Mouse (Mus musculus): ENCODE measurements around the gene G430095P16Rik.

G430095P16Rik gene

DNA sequence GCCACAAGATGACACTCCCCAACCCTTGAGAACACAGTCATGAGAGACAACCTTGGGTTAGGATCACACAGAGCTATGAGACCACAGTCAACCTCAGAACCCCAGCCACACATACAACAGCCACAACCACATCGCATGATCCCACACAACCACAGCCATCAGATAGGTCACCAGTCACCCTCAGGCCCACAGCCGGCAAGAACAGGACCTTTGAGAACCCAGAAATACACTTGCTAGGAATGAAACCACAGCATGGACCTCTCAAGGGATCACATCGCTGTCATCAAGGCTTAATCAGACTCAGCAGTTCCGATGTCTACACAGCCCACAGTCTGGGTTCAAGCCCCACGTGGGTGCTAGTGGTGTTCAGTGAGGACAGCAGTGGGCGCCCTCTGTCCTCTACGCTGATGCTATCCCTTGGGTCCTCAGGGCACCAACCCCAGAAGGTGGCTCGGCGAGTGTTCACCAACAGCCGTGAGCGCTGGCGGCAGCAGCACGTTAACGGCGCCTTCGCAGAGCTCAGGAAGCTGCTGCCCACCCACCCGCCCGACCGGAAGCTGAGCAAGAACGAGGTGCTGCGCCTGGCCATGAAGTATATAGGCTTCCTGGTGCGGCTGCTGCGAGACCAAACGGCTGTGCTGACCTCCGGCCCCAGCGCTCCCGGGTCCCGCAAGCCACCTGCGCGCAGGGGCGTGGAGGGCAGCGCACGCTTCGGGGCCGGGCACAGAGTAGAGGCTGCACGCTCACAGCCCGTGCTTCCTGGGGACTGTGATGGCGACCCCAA lies 19.1 kb upstream of the G430095P16Rik start:
- DNase-seq: peak; percentile 15

DNA sequence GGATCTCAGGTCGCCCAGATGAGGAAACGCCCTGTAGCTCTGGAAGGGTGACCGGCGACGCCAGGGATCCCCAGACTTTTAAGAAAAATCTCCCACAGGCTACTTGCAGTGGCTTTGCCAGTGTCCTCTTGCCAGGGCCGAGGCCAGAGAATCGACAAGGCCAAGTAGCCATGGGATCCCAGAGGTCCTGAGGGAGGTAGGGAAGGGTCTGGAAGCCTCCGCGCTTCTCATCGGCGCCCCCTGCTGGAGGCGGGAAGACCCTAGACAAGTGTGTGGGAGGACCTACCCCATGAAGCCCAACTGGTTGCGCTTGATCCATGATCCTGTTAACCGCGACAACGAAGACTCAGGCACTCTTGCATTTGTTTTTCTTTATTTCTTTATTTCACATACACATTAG lies 18.5 kb upstream of the G430095P16Rik start:
- DNase-seq: peak; percentile 65

DNA sequence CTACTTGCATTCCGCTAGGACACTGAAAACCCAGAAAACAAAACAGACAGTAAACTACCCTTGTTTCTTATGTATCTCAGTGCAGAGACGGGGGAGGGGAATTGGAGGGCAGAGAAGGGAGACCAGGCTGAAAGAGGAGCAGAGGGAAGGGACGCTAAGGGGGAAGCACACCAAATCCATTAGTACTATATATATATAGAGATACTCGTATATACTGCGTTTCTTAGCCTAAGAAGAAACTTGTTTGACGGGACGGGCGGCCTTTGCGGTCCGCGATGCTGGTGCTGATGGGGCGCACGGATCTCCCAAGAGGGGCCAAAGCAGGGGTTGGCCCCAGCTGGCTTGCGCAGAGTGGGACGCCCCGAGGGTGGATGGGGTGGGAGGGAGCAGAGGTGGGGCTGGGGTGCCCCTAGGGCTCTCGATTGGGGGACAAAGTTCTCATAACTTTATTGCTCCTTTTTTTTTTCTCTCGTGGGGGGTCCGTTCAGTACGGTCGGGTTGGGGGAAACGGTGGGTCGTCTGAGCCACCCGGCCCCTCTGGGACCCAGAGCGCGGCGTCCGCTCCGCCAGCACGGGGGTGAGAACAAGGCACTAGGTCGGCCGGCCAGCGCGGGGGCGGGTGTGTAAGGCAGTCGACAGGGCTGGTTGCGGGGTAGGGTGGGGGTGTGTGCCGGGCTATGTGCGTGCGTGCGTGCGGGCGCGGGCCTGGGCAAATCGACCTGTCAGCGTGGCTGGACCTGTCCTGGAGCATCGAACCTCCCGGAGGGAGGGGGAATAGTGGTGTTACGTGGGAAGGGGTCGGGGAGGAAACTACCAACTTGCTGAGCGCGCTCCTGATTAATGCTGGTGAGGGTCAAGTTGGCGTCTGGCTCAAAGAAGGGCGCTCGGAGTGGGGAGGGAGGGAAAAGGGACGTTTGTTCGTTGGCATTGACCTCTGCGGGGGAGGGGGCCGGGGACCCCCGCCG lies 17.7 kb upstream of the G430095P16Rik start:
- peak; percentile 52 for DNase-seq

DNA sequence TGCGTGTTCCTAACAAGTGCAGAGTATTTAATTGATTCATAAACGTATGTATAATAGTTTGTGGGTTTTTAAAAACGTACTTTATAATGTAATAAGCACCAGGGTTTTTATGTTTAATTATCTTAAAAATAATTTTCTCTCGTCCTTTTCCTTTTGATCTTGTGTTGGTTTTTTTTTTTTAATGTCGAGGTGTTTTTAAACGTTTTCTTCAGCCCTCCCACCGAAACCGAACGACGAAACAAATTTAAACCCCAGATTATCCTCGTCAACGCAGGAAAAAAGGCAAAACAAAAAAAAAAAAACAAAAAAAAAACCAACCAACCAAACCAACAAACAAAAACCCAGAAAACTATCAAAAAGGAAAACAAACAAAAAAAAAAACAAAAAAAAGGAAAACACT lies 16.8 kb upstream of the G430095P16Rik start:
- DNase-seq: no peak

DNA sequence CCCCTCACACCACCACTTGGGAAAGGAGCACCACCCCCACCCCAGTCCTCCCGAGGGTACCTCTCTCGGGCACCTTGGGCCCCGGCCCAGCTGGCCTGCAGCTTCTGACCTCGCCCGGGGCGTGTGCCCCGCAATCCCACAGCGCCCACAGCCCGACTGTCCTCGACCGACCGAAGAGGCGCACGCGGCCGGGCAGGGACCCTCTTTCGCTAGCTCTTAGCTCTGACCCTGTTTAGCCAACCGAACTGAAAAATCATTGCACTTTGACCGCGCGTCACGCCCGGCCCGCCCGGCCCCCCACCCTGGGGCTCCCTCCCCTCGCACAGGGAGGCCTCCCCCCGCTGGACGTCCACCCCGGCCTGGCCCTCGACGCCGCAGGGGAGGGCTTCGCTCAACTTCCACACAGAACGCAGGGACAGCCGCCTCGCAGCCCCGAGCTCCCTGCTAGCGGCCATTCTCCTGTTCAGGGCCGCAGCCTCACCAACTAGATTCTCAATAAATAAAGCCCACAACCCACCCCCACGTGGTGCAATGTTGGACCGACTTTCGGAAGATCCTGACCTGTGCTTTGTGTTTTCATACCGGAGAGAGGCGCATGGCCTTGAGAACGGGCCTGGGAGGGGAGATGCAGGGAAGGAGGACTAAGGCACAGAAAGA lies 16.1 kb upstream of the G430095P16Rik start:
- peak; percentile 37 for DNase-seq

DNA sequence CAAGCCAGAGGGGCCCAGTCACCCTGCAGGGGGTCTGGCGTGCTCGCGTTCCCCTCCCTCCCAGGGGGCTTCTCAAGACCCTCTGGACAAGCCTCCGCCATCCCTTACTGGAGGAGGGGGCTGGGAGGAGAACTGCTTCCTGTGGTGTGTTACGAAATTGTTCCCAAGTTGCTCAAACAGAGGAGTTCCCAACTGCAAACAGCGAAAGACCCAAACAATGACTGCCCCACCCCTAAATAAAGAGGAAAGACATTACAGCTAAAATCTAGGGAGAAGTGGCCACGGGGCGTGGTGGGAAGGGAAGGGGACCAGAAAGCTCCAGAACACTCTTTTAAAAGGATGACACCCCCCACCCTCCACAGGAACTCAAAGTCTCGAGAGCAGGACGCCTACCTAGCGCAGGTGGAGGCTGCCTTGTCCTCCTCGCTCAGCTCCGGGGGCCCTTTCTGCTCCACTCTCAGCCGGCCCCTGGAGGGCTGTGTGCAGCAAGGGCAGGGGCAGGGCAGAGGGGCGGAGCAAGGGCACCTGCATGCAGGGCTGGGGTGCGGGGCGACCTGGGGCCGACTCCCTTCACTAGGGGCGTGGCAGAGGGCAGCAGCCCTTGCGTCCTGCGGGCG lies 15.4 kb upstream of the G430095P16Rik start:
- peak; percentile 42 for DNase-seq

DNA sequence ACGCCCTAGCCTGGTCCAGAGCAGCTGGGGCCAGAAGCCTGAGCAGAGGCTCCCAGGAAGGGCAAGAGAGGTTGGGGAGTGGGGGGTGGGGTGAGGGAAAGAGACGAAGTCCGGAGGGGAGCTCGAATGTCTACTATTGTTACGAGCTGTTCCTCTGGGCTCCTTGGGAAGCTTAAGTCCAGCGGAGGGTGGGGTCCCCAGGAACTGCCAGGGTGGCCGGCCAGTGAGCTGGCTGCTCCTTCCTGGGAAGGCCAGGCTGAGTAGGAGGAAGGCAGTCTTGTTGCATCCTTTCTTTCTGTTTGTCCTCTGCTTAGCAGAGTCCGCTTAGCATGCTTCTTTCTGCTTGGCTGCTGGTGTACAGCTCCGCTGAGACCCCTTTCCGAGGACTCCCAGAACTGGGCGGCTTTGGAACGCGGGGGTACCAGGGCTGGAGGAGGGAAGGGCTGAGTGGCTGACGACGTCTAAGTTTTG lies 14.7 kb upstream of the G430095P16Rik start:
- no peak for DNase-seq

DNA sequence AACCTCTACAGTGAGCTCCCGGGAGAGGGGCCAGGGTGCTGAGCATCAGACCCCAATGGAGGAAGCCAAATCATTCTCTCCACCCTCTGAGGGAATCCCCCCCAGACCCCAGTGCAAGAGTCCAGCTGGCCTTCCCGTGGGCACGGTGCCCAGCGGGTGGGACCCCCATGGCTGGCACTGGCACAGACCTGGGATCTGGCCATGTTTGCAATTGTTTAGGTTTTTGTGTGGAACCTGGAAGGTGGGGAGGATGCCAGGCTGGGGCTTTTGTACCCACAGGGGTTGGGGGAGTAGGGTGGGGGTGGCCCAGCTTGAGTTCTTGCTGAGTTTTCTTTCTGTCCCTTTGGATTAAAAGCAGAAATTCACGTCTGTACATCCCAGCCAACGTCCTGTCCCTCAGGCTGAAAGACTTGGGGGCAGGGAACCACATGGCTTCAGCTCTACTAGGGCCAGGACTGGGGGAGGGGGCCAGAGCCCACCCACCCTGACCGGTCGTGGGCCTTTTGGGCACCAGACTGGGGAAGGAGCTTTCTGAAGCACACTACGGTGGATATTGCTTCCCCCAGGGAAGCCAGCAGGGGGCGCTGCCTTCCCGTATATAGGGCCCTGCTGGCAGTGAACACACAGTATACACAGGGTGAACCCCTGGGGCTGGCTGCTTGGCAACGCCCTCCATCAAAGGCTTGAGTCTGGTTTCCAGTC lies 13.9 kb upstream of the G430095P16Rik start:
- peak; percentile 88 for DNase-seq

DNA sequence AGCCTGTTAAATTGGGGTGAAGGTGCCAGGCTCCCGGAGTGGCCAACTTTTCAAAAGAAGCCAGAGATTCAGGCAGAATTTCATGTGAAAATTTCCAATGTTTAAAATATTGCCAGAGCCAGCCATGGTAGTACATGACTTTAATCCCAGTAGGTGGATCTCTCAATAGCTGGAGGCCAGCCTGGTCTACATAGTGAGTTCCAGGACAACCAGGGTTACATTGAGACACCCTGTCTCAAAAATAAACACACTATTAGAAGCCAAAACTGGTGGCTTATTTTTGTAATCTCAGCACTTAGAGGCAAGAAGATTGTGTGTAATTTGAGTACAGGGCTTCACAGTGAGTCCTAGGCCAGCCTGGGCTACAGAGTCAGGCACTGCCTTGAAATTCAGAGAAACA lies 12.9 kb upstream of the G430095P16Rik start:
- no peak for DNase-seq

DNA sequence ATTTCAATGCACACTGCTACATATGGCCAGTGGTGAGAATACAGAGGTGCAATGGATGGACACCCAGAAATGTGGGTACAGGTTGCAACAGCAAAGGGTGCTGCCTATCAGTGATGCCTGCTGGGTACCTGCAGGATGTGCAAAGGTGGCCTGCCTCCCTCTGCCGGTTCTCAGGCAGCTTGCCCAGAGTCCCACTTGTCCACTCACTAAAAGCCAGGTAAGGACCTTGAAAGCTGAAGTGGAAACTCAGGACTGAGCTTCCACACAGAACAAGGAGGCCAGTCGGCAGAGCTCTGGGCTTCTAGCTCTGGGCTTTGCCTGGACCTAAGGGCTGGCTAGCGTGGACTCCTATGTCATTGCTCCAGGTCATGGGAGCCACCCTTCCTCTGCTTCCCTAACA lies 11.5 kb upstream of the G430095P16Rik start:
- DNase-seq: peak; percentile 20

DNA sequence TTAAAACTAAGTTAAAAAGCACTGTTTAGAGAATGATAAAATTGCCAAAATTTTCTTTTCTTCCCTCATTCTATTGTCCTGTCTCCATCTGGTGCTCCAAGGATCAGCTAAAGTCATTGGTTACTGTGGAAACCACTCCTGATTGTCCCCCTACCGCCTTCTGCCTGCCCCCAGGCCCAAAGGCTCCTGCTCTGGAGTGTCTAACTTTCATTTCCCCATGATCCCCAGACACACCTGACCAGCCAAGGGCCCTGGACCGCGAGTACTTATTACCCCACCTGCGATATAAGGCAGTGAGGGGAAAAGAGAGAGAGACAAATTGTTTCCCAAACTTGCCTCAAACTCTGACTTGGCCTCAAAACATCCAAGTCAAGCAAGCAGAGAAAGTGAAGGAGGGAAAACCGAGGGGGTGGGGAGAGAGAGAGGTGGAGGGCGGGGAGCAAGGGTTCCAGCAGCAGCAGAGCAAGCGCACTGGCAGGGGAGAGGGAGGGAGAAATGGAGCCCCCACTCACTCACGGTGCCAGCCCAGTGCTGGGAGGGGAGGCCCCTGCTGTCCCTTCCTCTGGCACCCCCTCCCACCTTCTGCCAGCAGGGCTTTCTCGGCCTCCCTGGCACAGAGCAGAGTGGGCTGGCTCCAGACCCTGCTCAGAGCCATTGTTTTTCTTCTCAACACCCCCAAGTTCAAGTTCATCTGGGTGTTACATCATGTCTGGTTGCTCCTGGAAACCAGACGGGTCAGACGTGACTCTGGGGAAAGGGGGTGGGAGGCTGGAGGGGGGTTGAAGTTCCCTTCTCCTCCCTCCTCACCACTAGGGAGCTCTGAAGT lies 10.7 kb upstream of the G430095P16Rik start:
- DNase-seq: peak; percentile 61

DNA sequence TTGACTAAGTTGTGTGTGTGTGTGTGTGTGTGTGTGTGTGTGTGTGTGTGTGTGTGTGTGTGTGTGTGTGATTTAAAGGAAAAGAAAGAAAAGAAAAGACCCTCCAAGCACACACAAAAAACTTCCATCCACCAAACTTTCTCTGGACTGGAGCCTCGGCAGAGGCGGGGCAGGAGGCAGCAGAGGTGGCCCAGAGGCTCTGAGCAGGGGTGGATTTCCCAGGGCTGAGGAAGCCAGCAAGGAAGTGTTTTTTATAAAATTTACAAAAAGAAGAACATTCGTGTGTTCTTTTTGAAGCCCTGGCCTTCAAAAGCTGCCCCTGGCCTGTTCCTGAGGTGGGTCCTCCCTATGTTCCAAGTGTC lies 10.1 kb upstream of the G430095P16Rik start:
- DNase-seq: no peak

DNA sequence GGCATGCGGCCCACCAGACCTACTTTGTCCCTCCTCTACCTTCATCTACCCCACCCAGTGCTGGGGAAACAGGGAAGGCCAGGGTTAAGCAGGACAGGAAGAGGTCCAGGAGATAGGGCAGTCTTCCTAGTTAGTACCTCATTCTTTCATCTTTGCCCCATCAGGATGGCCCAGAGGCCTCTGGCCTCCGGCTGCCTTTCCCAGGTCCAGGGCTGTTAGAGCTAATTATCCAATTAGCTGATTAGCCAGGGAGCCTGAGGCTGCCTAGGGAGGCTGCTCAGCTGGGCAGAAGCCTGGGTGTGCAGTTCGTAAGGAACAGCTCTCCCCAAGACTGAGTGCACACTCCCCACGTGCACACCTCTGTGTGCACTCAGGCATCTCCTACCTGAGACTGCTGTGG lies 9.4 kb upstream of the G430095P16Rik start:
- DNase-seq: no peak

DNA sequence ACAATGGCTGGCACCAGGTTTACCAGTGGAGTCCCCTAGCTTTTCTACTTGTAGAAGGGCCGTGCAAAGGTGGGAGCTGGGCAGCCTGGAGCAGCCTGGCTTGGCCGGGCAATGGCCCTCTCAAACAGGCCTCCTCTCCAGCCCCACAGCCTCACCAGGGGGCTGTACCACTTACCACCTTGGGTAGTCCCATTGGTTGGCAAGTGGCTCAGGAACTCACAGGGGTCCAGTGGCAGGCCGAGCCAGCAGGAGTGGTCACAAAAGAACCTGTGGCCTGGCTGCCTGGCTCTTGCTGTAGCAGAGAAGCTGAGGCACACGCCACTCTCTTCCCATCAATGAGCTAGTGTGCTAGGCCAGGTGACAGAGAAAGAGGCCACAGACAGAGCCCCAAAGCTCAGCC lies 8.6 kb upstream of the G430095P16Rik start:
- peak; percentile 42 for DNase-seq

DNA sequence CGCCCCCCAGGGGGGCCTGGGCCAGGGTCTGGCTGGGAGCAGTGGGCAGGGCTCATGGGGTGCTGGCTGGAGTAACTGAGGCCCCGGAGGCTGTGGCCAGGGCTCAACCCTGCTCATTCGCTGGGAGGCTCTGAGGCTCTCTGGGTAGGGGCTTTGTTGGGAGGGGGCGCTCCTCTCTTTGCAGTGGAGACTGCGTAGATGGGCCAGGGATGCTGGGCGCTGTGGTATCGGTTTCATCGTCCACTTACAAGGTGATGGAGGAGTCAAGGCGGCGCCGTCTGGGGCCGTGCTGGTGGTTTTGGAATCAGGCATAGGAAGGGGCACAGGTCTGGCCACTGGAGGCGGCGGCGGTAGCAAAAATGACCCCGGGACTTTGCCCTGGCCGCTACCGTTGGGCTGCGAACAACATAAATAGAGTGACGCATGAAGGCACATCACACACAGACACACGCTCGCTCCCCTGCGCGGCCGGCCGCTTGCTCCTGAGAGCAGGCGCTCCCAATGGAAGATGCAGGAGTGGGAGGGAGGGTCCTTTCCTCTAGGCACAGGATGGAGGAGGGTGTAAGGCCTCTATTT lies 6.8 kb upstream of the G430095P16Rik start:
- no peak for DNase-seq

DNA sequence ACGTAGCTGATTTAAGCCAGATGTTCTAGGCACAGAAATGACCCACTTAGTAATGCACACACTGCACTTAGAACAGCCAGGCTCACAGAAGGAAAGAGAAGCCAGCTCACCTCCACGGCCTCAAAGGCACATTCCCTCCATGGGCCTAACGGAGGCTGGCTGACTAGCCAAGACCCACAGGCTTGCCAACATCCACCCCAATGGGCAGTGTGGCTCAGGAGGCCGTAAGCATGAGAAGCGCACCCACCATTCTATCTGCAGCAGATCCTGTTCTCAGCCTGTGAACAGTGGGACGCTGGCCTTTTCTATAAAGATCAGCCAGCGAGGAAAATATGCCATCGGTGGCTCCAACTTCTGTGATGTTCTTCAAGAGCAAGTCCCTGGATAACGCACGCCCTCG lies 6.0 kb upstream of the G430095P16Rik start:
- DNase-seq: no peak

DNA sequence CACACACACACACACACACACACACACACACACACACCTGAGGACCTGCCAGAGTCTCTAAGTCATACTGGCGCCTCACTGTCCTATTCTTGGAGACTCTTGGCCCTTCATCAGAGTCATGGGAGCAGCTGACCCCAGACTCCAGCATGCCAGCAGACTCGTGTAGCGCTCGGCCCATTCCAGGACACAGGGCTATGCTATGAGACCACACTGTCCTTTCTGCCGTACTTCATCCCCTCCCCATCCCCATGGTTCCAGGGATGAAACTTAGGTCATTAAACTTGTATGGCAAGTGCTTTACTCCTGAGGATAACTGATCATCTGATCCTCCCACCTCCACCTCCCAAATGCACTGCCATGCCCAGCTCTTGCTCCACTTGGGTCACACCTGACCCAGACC lies 4.3 kb upstream of the G430095P16Rik start:
- no peak for DNase-seq

DNA sequence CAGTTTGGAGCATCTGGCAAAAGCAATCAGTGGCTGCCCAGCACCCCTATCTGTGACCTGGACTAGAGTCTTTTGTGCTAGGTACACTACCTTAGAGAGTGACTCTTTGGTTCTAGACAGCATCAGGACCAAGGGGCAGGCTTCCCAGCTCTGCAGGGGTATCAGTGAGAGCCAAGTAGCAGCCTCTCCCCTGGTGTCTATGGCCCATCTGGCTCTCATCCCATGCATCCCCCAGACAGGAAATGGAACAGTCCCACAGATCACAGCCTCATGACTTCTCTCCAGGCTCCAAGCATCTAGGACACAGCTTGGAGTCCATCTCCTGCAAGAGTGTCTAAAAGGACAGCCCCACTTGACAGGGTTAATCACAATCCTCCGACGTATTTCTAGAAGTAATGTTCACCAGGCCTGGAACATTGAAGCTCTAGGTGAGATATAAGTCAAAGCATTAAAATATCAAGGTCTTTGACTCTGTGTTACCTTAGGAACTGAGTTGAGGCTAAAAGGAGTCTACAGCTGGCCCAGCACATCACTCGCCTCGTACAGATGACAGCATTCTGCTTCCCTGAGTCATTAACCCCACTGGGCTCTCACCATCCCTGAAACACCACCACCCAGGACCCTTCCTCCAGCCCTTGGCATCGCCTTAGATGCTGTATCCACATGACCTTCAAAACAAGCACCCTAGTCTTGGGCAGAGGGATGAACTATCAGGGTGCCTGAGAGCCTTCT lies 3.7 kb upstream of the G430095P16Rik start:
- peak; percentile 64 for DNase-seq

DNA sequence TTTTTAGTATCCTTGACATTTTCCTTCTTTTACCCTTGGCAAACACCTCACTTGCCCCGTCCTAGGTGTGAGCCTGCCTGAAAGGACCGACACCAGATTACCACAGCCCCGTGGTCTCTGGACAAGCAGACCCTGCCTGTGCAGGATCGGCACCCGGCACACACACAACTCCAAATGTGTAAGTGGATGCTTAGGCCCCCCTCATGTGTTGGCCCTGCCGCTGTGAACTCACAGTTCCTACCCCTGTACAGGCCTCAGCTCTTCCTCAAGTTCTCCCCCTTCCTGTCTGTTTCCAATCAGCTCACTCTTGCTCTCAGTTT lies 317 bp upstream of the G430095P16Rik start:
- DNase-seq: no peak

DNA sequence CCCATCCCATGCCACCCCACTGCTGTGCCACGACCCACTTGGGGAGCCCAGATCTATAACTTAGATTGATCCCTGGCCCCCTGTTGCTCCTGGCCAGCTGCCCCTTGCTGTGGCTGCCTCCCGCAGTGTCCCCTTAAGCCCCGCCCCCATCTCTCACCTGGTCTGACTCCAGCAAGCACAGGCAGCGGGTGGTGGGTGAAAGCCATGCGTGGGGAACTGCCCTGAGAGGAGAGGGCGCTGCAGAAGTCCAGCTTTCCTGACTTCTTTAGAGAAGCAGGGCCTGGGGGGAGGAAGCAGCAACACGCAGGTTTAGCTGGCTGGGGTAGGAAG lies 729 bp downstream of the G430095P16Rik start:
- no peak for DNase-seq

DNA sequence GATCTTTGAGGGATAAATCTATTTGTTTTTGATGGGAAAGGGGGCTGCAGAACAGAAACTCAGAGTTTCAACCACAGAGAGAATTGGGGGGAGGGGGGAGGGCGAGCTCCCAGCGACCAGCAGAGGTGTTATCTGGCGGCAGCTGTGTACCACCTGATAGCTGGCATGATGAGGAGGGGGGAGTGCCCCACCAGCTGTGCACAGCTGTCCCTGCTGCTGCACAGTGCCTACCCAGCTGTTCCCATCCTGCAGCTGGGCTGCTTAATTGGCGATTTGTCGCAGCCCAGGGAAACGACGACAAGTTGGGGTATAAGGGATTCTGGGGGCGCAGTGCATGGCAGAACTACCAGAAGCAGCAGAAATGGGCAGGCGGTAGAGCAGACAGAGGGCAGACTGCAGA lies 1.9 kb downstream of the G430095P16Rik start:
- DNase-seq: no peak

Data from cerebellum, adult 11-12 months (tissue).